Mouse (Mus musculus) heart, embryonic 11.5 days (tissue): ENCODE measurements around the gene Arl6ip5. TPM values are rescaled to one million over a fixed set of nuclear protein-coding genes. Genes with fewer than 3 reads are reported as not detected.
A peak's percentile ranks its signal among the peaks of the same experiment; 100 is the strongest.

Experiments
- ATAC-seq: fragments of 200-750 bp; cut with Nextera tagmentation; replicated peaks from 2 replicates; pipeline ENCODE4 v1.8.0; 2017; ENCODE audit warnings: moderate library complexity; ENCODE audit not compliant: insufficient number of reproducible peaks, low FRiP score, low TSS enrichment
- H3K27ac ChIP-seq: fragments of 300-500 bp; sonication (generic); 2 replicates; pipeline ENCODE4 v1.5.1; 2014; ENCODE audit warnings: mild to moderate bottlenecking, low read depth, low read length
- H3K27me3 ChIP-seq: fragments of 300-500 bp; sonication (generic); 2 replicates; pipeline ENCODE4 v1.6.1; 2014; ENCODE audit warnings: mild to moderate bottlenecking, low read length, mixed read lengths; ENCODE audit not compliant: control insufficient read depth, insufficient read depth
- H3K36me3 ChIP-seq: fragments of 300-500 bp; sonication (generic); 2 replicates; pipeline ENCODE4 v1.6.1; 2014; ENCODE audit warnings: mild to moderate bottlenecking, low read length, moderate library complexity, mixed read lengths; ENCODE audit not compliant: control insufficient read depth, insufficient read depth
- H3K4me1 ChIP-seq: fragments of 300-500 bp; sonication (generic); 2 replicates; pipeline ENCODE4 v1.6.1; 2014; ENCODE audit warnings: low read length; ENCODE audit not compliant: control insufficient read depth, insufficient read depth
- H3K4me2 ChIP-seq: fragments of 300-500 bp; sonication (generic); 2 replicates; pipeline ENCODE4 v1.6.1; 2014; ENCODE audit warnings: mild to moderate bottlenecking, moderate library complexity
- H3K4me3 ChIP-seq: fragments of 300-500 bp; sonication (generic); 2 replicates; pipeline ENCODE4 v1.5.1; 2014; ENCODE audit warnings: low read depth, low read length
- H3K9ac ChIP-seq: fragments of 300-500 bp; sonication (generic); 2 replicates; pipeline ENCODE4 v1.6.1; 2014; ENCODE audit warnings: mild to moderate bottlenecking, low read depth, low read length, moderate library complexity
- H3K9me3 ChIP-seq: fragments of 300-500 bp; sonication (generic); replicated peaks from 2 replicates; pipeline ENCODE4 v1.6.1; 2016; ENCODE audit warnings: low read length; ENCODE audit not compliant: control insufficient read depth
- WGBS: fragments of 180-500 bp; shearing (Covaris S2); extraction: QIAGEN DNeasy Blood & Tissue Kit; methylation state at CpG from one replicate; pipeline ENCODE4 v1.1.7; 2014; ENCODE audit not compliant: insufficient replicate concordance; 5-methylcytosine and 5-hydroxymethylcytosine counted together
- polyA plus RNA-seq: library from polyadenylated mRNA; unstranded; fragments of >200 nt; fragmentation: Nextera tagmentation; extraction: Ambion mirVana; gene quantifications from 2 replicates; pipeline ENCODE4 v1.2.1, GENCODE M21; 2014

The Arl6ip5 gene
- polyA plus RNA-seq, 1 experiment from 2014 or later = 48.9 TPM

DNA sequence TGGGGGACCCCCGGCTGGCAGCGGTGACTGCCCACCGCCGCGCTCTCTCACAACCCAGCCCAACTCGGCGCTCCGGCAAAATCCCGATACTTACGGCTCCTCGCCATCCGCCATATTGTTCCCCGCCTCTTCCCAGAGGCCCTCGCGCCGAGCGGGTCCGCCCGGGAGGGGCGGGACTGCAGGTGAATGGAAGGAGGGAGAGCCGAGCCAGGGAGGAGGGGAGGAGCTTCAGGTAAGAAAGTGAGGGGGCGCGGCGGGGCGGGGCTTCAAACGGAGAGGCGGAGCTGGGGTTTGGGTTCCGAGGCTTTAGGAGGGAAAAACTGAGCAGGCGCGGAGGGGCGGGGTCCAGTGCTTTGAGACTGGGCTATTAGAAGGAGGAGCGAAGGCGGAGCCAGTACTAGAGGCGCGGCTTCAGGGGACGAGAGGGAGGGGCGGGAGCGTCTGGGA is 5.0 kb upstream of the Arl6ip5 start, which contains the start of gene Uba3:
TSS of gene Uba3 (minus strand) at position 209 of the 447 bp plus-strand sequence.
- WGBS = under 1% methylated on average over 38 of the region's 38 CpGs
- Histone ChIP-seq H3K9me3 (no peaks in the 10 kb centered on the region), H3K4me2 (peak within 1 kb of the TSS; percentile 82), H3K27ac (peak within 1 kb of the TSS; percentile 83), H3K4me1 (peaks cover 10% of the 10 kb centered on the region), H3K36me3 (no peaks in the 10 kb centered on the region), H3K27me3 (no peaks in the 10 kb centered on the region), H3K4me3 (peak within 1 kb of the TSS; percentile 89), H3K9ac (peak within 1 kb of the TSS; percentile 99)
- peak; percentile 97 for ATAC-seq

DNA sequence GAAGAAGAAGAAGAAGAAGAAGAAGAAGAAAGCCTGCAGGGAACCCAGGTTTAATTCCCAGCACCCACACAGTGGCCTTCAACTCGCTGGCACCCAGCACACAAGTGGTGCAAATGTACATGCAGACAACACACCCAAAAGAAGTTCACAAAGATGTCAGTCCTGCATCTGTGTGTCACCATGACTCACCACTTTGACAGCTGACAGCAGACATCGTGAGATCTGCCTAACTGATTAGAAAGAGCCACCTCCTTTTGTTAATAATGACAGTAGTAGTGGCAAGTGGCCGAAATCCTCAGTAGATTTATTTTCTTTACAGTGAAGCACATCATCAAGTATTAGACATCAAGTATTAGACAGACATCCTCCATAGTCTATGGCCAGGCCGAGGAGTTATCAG is 3.4 kb upstream of the Arl6ip5 start:
- Histone ChIP-seq H3K4me1 (peaks cover 13% of the 10 kb centered on the region), H3K9ac (no peak overlapping the region), H3K4me3 (no peak overlapping the region), H3K36me3 (no peaks in the 10 kb centered on the region), H3K4me2 (no peak overlapping the region), H3K27me3 (no peaks in the 10 kb centered on the region), H3K9me3 (no peaks in the 10 kb centered on the region), H3K27ac (no peak overlapping the region)
- ATAC-seq = no peak
- 71% methylated on average over 4 of the region's 4 CpGs for WGBS

DNA sequence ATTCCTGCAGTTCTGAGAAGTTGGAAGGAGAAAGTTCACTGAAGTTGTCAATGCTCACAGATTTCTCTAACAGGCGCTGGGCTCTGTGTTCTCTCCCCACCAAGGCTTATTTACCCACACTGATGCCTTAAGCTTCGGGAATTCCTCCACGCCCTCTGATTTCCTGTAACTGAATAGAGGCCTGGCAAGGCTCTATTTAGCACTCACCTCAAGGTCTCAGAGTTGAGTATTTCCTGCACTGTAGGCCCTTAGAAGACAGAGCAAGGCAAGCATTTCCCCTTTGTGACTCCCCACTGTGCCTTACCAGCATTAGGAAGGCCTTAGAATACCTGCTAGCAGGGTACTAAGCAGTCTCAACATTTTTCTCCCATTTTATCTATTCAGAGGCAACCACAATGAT is 2.1 kb upstream of the Arl6ip5 start:
- 42% methylated on average over 3 of the region's 3 CpGs for WGBS
- Histone ChIP-seq H3K9ac (no peak overlapping the region), H3K36me3 (no peaks in the 10 kb centered on the region), H3K4me2 (no peak overlapping the region), H3K27me3 (no peaks in the 10 kb centered on the region), H3K9me3 (no peaks in the 10 kb centered on the region), H3K4me1 (peaks cover 20% of the 10 kb centered on the region), H3K4me3 (no peak overlapping the region), H3K27ac (no peak overlapping the region; the same call in none of the 2 replicates)
- ATAC-seq = no peak

DNA sequence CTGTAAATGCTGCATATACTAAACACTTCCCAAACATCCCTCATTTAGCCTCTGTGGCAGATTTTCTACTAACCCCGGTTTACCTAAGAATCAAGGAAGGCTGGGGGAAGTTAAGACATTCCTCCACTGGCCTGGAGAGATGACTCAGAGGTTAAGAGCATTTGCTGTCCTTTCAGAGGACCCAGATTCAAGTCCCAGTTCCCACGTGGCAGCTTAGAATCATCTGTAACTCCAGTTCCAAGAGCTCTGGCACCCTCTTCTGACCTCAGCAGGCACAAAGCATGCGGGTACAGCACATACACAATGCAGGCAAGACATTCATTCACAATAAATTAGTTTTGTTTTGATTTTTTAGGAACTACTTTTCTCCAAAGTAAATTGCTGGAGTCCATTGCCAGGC is 1.3 kb upstream of the Arl6ip5 start:
- Histone ChIP-seq H3K27ac (no peak overlapping the region), H3K9ac (no peak overlapping the region), H3K4me3 (no peak overlapping the region), H3K36me3 (no peaks in the 10 kb centered on the region), H3K4me2 (no peak overlapping the region), H3K4me1 (peaks cover 18% of the 10 kb centered on the region), H3K27me3 (no peaks in the 10 kb centered on the region), H3K9me3 (no peaks in the 10 kb centered on the region)
- 48% methylated on average over 3 of the region's 3 CpGs for WGBS
- no peak for ATAC-seq

DNA sequence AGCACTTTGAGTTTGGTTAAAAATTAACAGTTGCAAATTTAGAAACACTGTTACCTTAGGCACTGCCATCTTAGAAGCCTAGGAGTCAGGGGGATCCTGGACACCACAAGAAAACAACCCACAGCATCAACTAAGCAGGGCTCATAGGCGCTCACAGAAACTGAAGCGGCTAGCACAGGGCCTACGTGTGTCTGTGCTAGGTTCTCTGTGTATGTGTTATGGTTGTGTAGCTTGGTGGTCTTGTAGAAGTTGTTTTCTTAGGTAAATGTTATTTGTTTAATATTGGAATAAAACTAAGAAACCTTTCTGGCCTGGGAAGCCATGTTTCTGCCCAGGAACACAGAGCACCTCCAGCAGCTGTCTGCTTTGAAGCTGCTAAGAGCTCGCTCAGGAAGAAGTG is 738 bp upstream of the Arl6ip5 start:
- 89% methylated on average over 4 of the region's 4 CpGs for WGBS
- Histone ChIP-seq H3K4me2 (no peak overlapping the region), H3K4me1 (peaks cover 14% of the 10 kb centered on the region), H3K9me3 (no peaks in the 10 kb centered on the region), H3K27ac (no peak overlapping the region), H3K4me3 (no peak overlapping the region), H3K36me3 (no peaks in the 10 kb centered on the region), H3K9ac (no peak overlapping the region), H3K27me3 (no peaks in the 10 kb centered on the region)
- ATAC-seq = no peak

DNA sequence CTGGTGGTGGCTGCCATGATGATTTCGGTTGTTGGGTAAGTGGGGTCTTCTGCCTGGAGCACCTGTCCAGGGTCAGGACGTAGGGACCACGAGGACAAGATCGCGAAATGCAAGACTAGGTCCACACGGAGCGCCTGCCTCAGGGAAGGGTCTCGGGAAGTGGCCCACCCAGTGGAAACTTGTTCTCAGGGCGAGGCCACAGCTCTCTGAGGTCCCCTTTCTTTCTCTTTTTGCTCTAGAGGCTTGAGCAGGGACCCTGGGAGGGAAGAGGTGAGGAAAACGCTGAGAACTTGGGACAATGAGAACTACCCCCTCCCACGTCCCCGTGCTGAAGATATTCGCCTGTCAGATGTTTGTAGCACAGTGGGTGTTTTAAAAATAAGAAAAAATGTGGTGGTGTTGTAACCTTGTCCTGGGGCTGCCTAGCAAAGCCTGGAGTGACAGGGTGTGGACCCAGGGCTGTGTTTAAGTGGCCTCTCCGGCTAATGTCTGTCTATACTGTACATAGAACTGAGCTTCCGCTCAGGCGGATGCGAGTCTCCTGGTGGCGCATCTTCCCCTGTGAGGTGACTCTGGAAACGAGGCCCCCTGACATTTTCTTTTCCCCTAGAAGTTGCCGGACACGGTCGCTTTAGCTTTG is 593 bp downstream of the Arl6ip5 start:
- peak; percentile 64; the same call in 1 of the 2 replicates for ATAC-seq
- H3K9ac ChIP-seq = peak overlapping the region; percentile 85
- H3K9me3 ChIP-seq = no peaks in the 10 kb centered on the region
- H3K4me2 ChIP-seq = peak overlapping the region; percentile 79
- WGBS = 2% methylated on average over 22 of the region's 22 CpGs
- H3K4me3 ChIP-seq = peak overlapping the region; percentile 83
- peak overlapping the region; percentile 63 for H3K27ac ChIP-seq
- H3K27me3 ChIP-seq = no peaks in the 10 kb centered on the region
- H3K4me1 ChIP-seq = peaks cover 14% of the 10 kb centered on the region
- peaks cover 4% of the 10 kb centered on the region; the same call in 1 of the 2 replicates for H3K36me3 ChIP-seq

DNA sequence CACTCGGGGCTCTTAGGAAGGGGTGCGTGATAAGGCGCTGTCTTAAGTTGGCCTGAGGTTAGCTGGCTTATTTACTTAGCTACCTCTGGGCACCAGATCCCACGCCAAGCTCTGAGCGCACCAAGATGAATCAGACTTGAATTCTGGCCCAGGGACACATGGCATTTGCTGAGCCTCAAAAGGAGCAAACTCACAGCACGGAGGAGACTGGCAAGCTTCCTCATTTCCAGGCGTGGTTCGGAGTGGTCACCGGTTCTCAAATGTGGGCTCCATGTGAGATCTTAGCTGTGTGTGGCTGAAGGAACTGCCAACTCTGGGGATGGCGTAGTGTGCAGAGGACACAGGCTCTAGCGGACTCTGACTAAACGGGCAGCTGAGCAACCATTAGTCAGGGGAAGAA is 1.5 kb downstream of the Arl6ip5 start:
- Histone ChIP-seq H3K4me2 (peak overlapping the region; percentile 79), H3K27me3 (no peaks in the 10 kb centered on the region), H3K4me3 (peak overlapping the region; percentile 83), H3K36me3 (peaks cover 4% of the 10 kb centered on the region; the same call in 1 of the 2 replicates), H3K9ac (peak overlapping the region; percentile 2; the same call in 1 of the 2 replicates), H3K4me1 (peaks cover 18% of the 10 kb centered on the region), H3K9me3 (no peaks in the 10 kb centered on the region), H3K27ac (no peak overlapping the region)
- WGBS = 69% methylated on average over 12 of the region's 12 CpGs
- ATAC-seq = no peak

DNA sequence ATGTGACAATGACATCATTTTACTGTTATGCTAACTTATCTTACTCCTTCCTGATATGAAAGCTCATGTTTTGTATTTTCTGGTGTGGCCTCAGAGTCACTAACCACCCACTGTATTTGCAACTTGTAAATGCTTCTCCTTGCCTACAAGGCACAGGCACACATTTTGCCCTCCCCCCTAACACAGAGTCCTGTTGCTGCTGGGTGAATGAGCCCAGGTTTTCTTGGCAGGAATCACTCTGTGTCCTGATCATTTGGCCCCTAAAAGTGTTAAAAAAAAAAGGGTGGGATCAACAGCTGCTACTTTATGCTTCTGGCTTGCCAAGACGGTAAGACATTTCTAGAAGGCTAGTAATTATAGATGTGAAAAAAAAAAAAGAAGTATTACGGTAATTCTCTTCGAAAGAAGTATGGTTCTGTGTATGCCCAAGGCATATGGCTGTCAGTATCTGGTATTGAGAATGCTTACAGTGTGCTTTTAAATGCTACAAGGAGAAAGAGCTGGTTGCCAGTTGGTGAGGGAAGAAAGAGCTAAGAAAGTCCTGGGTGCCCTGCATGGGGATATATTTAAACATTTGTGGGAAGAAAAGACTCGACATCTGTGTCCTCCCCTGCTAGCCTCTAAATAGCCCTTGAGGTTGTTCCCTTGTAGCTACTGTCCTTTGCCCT is 5.8 kb downstream of the Arl6ip5 start:
- Histone ChIP-seq H3K27ac (no peak overlapping the region), H3K27me3 (no peaks in the 10 kb centered on the region), H3K9ac (no peak overlapping the region), H3K4me2 (no peak overlapping the region), H3K4me1 (peaks cover 20% of the 10 kb centered on the region), H3K4me3 (no peak overlapping the region), H3K9me3 (no peaks in the 10 kb centered on the region), H3K36me3 (peaks cover 4% of the 10 kb centered on the region; the same call in 1 of the 2 replicates)
- 78% methylated on average over 4 of the region's 4 CpGs for WGBS
- no peak for ATAC-seq
